Mouse (Mus musculus): ENCODE data around the gene 1110002E22Rik.

Gene 1110002E22Rik

GRCm38 (mm10) chr3:138063731-138064329 lies 1.0 kb upstream of the 1110002E22Rik start:
- in situ Hi-C loops (cut with MboI, MseI), result no loop called here

- in situ Hi-C loops (cut with MboI, MseI), result no loop called here
These were observed 1.1 kb downstream of the 1110002E22Rik start for GRCm38 (mm10) chr3:138065930-138066329.

GRCm38 (mm10) chr3:138066348-138066856 lies 1.6 kb downstream of the 1110002E22Rik start:
- in situ Hi-C loops (cut with MboI, MseI), result no loop called here

- in situ Hi-C loops (cut with MboI, MseI), result no loop called here
These were observed 2.4 kb downstream of the 1110002E22Rik start, which contains the start of gene Gm5105 for GRCm38 (mm10) chr3:138067288-138067687. Gm5105 (minus strand) TSS chr3:138067388.

GRCm38 (mm10) chr3:138068103-138068502 lies 3.3 kb downstream of the 1110002E22Rik start:
- in situ Hi-C loops (cut with MboI, MseI), result no loop called here

- in situ Hi-C loops (cut with MboI, MseI), result no loop called here
These were observed 5.1 kb downstream of the 1110002E22Rik start for GRCm38 (mm10) chr3:138069756-138070511.

GRCm38 (mm10) chr3:138071004-138071403 lies 6.2 kb downstream of the 1110002E22Rik start:
- in situ Hi-C loops (cut with MboI, MseI), result no loop called here

- in situ Hi-C loops (cut with MboI, MseI), result no loop called here
These were observed 6.7 kb downstream of the 1110002E22Rik start for GRCm38 (mm10) chr3:138071476-138072073.

GRCm38 (mm10) chr3:138074214-138074613 lies 9.4 kb downstream of the 1110002E22Rik start:
- in situ Hi-C loops (cut with MboI, MseI), result no loop called here

- in situ Hi-C loops (cut with MboI, MseI), result loop anchor here (25.0 kb wide), 1 partner anchor 1187 kb away; no protein-coding TSS in a partner anchor
These were observed 10.4 kb downstream of the 1110002E22Rik start for GRCm38 (mm10) chr3:138075209-138075608.

GRCm38 (mm10) chr3:138077476-138078340 lies 12.9 kb downstream of the 1110002E22Rik start:
- in situ Hi-C loops (cut with MboI, MseI), result loop anchor here (25.0 kb wide), 1 partner anchor 1185 kb away; no protein-coding TSS in a partner anchor

- in situ Hi-C loops (cut with MboI, MseI), result loop anchor here (25.0 kb wide), 1 partner anchor 1184 kb away; no protein-coding TSS in a partner anchor
These were observed 13.8 kb downstream of the 1110002E22Rik start for GRCm38 (mm10) chr3:138078701-138079100.

- in situ Hi-C loops (cut with MboI, MseI), result loop anchor here (25.0 kb wide), 1 partner anchor 1179 kb away; no protein-coding TSS in a partner anchor
These were observed 18.3 kb downstream of the 1110002E22Rik start for GRCm38 (mm10) chr3:138083073-138083637.

GRCm38 (mm10) chr3:138083896-138084295 lies 19.0 kb downstream of the 1110002E22Rik start:
- in situ Hi-C loops (cut with MboI, MseI), result loop anchor here (25.0 kb wide), 1 partner anchor 1178 kb away; no protein-coding TSS in a partner anchor

GRCm38 (mm10) chr3:138095301-138095700 lies 30.4 kb downstream of the 1110002E22Rik start:
- in situ Hi-C loops (cut with MboI, MseI), result loop anchor here (25.0 kb wide), 1 partner anchor 1167 kb away; no protein-coding TSS in a partner anchor

GRCm38 (mm10) chr3:138095718-138096117 lies 30.9 kb downstream of the 1110002E22Rik start:
- in situ Hi-C loops (cut with MboI, MseI), result loop anchor here (25.0 kb wide), 1 partner anchor 1167 kb away; no protein-coding TSS in a partner anchor

GRCm38 (mm10) chr3:138096263-138097028 lies 31.6 kb downstream of the 1110002E22Rik start:
- in situ Hi-C loops (cut with MboI, MseI), result loop anchor here (25.0 kb wide), 1 partner anchor 1166 kb away; no protein-coding TSS in a partner anchor

- in situ Hi-C loops (cut with MboI, MseI), result loop anchor here (25.0 kb wide), 1 partner anchor 1165 kb away; no protein-coding TSS in a partner anchor
These were observed 32.9 kb downstream of the 1110002E22Rik start for GRCm38 (mm10) chr3:138097718-138098117.

GRCm38 (mm10) chr3:138101936-138102335 lies 37.1 kb downstream of the 1110002E22Rik start:
- in situ Hi-C loops (cut with MboI, MseI), result no loop called here

All from T-helper 2 cell (primary cell).